Mouse (Mus musculus) kidney, adult 8-10 months (tissue): ENCODE data around the gene Tpbgl.
A peak's percentile ranks its signal among the peaks of the same experiment; 100 is the strongest.

ENCODE experiments used
- DNase-seq, 2 experiments: peaks; one replicate each; pipeline ENCODE4 v3.0.0; 2022

The Tpbgl gene

GRCm38 (mm10) chr7:99626376-99627270 lies at the start of gene Tpbgl:
TSS of gene Tpbgl (minus strand) at chr7:99627103.
- DNase-seq = peak; percentile 50 to 51

- no peak for DNase-seq
Measured at GRCm38 (mm10) chr7:99674890-99675289, 48.0 kb upstream of the Tpbgl start.

GRCm38 (mm10) chr7:99674209-99674608 lies 47.3 kb upstream of the Tpbgl start:
- DNase-seq = no peak

- DNase-seq = no peak
Measured at GRCm38 (mm10) chr7:99673188-99673587, 46.3 kb upstream of the Tpbgl start.

- DNase-seq = no peak
Measured at GRCm38 (mm10) chr7:99671544-99672435, 44.9 kb upstream of the Tpbgl start.

- no peak for DNase-seq
Measured at GRCm38 (mm10) chr7:99670915-99671314, 44.0 kb upstream of the Tpbgl start.

- peak; percentile 24 to 26 for DNase-seq
Measured at GRCm38 (mm10) chr7:99668802-99669201, 41.9 kb upstream of the Tpbgl start.

- DNase-seq = no peak
Measured at GRCm38 (mm10) chr7:99667096-99667495, 40.2 kb upstream of the Tpbgl start.

- no peak for DNase-seq
Measured at GRCm38 (mm10) chr7:99665731-99666452, 39.0 kb upstream of the Tpbgl start.

GRCm38 (mm10) chr7:99664571-99665485 lies 37.9 kb upstream of the Tpbgl start:
- DNase-seq = no peak

GRCm38 (mm10) chr7:99663507-99664220 lies 36.8 kb upstream of the Tpbgl start:
- no peak for DNase-seq

GRCm38 (mm10) chr7:99662311-99662710 lies 35.4 kb upstream of the Tpbgl start:
- no peak for DNase-seq

- no peak for DNase-seq
Measured at GRCm38 (mm10) chr7:99661571-99662230, 34.8 kb upstream of the Tpbgl start.

- no peak for DNase-seq
Measured at GRCm38 (mm10) chr7:99661071-99661470, 34.2 kb upstream of the Tpbgl start.

GRCm38 (mm10) chr7:99659379-99660029 lies 32.6 kb upstream of the Tpbgl start:
- peak; percentile 52 to 79 for DNase-seq

- DNase-seq = no peak
Measured at GRCm38 (mm10) chr7:99654244-99654643, 27.3 kb upstream of the Tpbgl start.

- DNase-seq = no peak
Measured at GRCm38 (mm10) chr7:99649585-99649984, 22.7 kb upstream of the Tpbgl start.

GRCm38 (mm10) chr7:99648623-99649022 lies 21.7 kb upstream of the Tpbgl start:
- peak in 1 of 2 experiments; percentile 36 for DNase-seq

- no peak for DNase-seq
Measured at GRCm38 (mm10) chr7:99644701-99645100, 17.8 kb upstream of the Tpbgl start.

GRCm38 (mm10) chr7:99642078-99642477 lies 15.2 kb upstream of the Tpbgl start:
- no peak for DNase-seq
